Mouse (Mus musculus) NIH3T3 (cell line): ENCODE results near the gene Rad1.
"Not testable (repeated sequence)": the region's sequence is repeated elsewhere in the genome, so short reads cannot be mapped to it uniquely, and the experiment has no call there.

Experiments
- DNase-seq: peaks from one replicate; pipeline ENCODE4 v3.0.0-alpha.2; 2012; ENCODE audit warnings: low read depth

The Rad1 gene

DNA sequence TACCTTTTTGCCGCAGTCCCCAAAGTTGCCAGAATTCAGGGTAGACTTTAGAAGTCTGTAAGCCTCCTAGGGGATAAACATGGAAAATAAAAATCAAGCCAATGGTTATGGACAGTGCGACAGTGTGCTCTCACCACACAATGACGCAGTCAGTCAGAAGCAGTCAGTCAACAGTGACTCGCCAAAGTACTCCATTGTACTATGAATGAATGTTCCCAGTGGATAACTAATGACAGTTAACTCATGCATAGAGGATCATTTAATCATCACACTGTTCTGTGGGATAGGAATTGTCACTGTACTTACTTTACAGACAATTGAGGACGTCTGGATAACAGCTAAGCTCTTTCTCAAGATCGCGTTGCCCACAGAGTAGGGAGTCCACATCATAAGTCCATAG lies 29.3 kb downstream of the Rad1 start:
- DNase-seq = peak; percentile 9

DNA sequence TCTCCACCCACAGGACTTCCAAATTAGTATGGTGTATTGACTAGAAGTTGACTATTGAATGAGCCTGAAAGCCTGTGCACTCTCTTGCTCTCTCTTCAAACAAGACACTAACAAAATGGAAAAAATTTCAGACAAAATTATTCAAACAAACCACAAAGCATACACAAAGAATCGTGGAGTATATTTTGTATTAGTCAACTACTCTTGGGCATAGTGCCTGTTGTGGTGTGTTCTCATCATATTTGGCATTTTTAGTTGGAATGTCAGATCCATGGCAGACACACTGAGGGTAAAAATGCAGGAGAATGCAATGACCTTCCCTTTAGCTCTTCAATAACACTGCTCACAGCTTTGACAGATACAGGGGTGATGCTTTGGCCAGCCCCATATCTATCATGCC lies 40.1 kb downstream of the Rad1 start:
- peak; percentile 83 for DNase-seq

DNA sequence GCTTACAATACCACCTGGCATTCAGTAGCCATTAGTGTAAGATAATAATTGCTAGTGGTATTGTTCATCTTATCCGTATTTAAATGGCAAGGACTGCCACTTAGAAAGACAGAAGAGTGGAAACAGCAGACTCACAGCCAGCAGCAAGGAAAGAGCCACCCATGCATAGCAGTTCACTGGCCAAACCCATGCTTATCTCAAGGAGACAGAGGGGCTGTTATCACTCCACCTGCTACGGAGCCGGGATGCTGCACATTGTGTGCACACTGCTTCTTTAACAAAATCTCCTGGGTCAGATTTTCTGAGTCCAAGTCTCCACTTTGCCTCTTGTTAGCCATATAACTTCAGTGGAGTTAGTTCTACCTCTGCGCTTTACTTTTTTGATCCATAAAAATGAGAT lies 45.5 kb downstream of the Rad1 start:
- no peak for DNase-seq

DNA sequence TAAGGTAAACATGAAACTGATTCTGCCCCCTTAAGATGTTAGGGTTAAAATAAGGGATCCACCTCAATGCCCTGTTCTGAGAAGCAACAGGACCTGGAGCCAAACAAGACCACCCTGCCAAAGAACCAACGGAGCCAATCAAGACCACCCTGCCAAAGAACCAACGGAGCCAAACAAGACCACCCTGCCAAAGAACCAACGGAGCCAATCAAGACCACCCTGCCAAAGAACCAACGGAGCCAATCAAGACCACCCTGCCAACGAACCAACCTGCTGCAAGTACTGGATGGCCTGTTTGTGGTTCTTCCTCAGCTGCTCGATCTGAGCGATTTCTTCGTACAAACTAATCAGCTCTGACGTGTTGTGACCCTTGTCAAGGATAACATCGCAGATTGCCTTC lies 47.5 kb downstream of the Rad1 start:
- not testable (repeated sequence) for DNase-seq

DNA sequence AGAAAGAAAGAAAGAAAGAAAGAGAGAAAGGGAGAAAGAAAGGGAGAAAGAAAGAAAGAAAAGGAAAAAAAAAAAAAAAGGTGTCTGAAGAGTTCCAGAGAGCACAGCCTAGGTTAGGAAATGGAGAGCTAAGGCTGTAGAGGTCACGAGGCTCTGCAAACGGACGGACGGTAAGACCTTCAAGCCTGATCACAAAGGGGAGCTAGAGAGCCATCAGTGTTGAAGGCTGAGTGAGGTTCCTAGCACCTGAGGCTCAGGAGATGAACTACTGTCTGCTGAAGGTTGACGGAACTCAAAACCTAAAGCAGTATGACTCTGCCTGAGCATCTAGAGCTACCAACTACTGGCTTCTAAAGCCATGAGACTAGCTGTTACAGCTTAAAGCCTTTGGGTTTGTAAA lies 48.8 kb downstream of the Rad1 start:
- DNase-seq = no peak

DNA sequence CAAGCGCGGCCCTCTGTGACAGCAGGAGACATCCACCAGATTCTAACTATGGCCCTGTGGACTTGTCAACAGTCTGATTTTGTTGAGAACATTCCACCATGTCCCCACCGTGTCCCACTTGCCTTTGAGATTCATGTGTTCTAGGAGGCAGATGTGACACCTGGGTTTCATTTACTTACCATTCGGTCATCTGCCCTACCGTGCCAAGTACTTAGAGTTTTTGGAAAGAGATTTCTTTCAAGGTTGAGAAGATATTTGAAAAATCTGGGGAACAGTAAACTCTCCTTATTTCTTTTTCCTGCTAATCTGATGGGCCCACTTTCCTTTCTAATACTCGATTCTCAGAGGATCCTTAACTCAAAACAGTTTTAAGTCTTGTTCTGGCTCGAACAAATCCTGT lies 50.2 kb downstream of the Rad1 start:
- peak; percentile 39 for DNase-seq

DNA sequence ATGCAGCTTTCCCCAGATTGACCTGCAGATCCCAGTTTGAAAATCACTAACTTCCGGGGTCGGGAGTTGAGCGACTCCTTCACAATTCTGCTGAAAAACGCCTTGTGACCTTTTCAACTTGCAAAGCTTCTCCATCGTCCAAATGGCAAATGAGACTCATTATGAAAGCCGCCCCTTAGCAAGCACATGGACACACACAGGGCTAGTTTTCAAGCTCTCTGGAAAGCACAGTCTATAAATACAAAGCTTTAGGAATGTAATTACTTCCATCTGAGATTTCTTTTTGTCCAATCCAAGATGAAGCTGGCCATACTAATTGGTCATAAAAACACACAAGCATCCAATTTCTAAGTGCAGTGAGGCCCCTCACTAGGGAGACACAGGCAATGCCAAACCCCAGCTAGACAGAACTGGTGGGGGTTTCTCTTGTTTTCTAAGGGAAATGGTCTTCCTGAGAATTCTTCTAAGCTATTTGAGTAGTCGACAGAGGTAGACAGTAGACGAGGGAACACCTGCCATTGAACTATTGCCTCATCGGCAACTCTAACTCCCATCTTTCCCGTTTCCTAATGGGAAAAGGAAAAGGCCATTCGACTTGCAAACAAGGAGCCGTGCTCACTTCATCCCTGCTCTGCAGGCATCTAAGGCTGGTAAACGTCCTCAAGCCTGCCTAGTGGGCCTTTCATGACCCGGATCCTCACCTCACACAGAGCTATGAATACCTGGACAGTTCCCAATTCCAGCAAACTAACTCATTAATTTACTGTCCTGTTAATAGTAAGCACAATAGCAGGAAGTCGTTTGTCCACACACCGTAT lies 54.7 kb downstream of the Rad1 start:
- peak; percentile 18 for DNase-seq
